Mouse (Mus musculus) ES-E14 (cell line): ENCODE results near the gene Alkbh7. TPM values are rescaled to one million over a fixed set of nuclear protein-coding genes. Genes with fewer than 3 reads are reported as not detected.

Experiments
- DNase-seq: peaks from one replicate; pipeline ENCODE4 v3.0.0-alpha.2; 2013; ENCODE audit warnings: low read depth, low spot score
- H3K27ac ChIP-seq: 2 replicates; pipeline ENCODE4 v1.5.1; 2012; ENCODE audit warnings: low read depth, mild to moderate bottlenecking, low read length, moderate library complexity, mixed read lengths; ENCODE audit not compliant: poor library complexity, insufficient read depth, severe bottlenecking
- H3K36me3 ChIP-seq: 2 replicates; pipeline ENCODE4 v1.6.1; 2012; ENCODE audit warnings: mild to moderate bottlenecking, low read length, moderate library complexity, mixed read lengths; ENCODE audit not compliant: control insufficient read depth, poor library complexity, insufficient read depth, severe bottlenecking
- H3K4me1 ChIP-seq, 2 experiments: fragments of 150-350 bp in 1 of 2; sonication (generic) in 1 of 2; 2 replicates each; pipeline ENCODE4 v1.6.1; 2012; ENCODE audit warnings: low read length in 2 of 2, mild to moderate bottlenecking in 1 of 2, mixed read lengths in 1 of 2; ENCODE audit not compliant: control insufficient read depth in 2 of 2, insufficient read depth in 2 of 2, poor library complexity in 1 of 2
- H3K4me3 ChIP-seq, 2 experiments: fragments of 150-350 bp in 1 of 2; sonication (generic) in 1 of 2; 2 replicates each; pipeline ENCODE4 v1.5.1; 2012; ENCODE audit warnings: low read length in 2 of 2, low read depth in 1 of 2, mild to moderate bottlenecking in 1 of 2, mixed read lengths in 1 of 2; ENCODE audit not compliant: insufficient read depth in 1 of 2, poor library complexity in 1 of 2, severe bottlenecking in 1 of 2
- H3K9ac ChIP-seq: 2 replicates; pipeline ENCODE4 v1.6.1; 2012; ENCODE audit warnings: low read depth, mild to moderate bottlenecking, low read length, mixed read lengths; ENCODE audit not compliant: poor library complexity, insufficient read depth, severe bottlenecking
- H3K9me3 ChIP-seq: fragments of 150-350 bp; sonication (generic); 2 replicates; pipeline ENCODE4 v1.6.1; 2012; ENCODE audit warnings: low read depth, mild to moderate bottlenecking, low read length; ENCODE audit not compliant: control insufficient read depth, insufficient read depth
- CHD2 ChIP-seq: IDR thresholded peaks from 2 replicates; pipeline ENCODE4 v1.6.1; 2014; ENCODE audit warnings: mild to moderate bottlenecking, low read depth, low read length, inconsistent platforms
- HCFC1 ChIP-seq: IDR thresholded peaks from 2 replicates; pipeline ENCODE4 v1.6.1; 2012; ENCODE audit warnings: low read length, inconsistent platforms, borderline replicate concordance; ENCODE audit not compliant: insufficient read depth
- MAFK ChIP-seq: IDR thresholded peaks from 2 replicates; pipeline ENCODE4 v1.6.1; 2014; ENCODE audit warnings: mild to moderate bottlenecking, low read depth, low read length, inconsistent platforms; ENCODE audit not compliant: insufficient read depth
- ZC3H11A ChIP-seq: IDR thresholded peaks from 2 replicates; pipeline ENCODE4 v1.6.1; 2012; ENCODE audit warnings: low read depth, mild to moderate bottlenecking, inconsistent platforms, low read length, borderline replicate concordance
- ZNF384 ChIP-seq: IDR thresholded peaks from 2 replicates; pipeline ENCODE4 v1.6.1; 2012; ENCODE audit warnings: low read depth, low read length, inconsistent platforms
- in situ Hi-C, 2 experiments: fragments of 600-800 bp; cut with MboI; formaldehyde crosslinking; loops; one replicate each; pipeline ENCODE4 v1.15.1; 2025; ENCODE audit warnings: low sequenced_read_pairs in 2 of 2, inconsistent platforms in 1 of 2; ENCODE audit not compliant: unreplicated experiment in 2 of 2
- total RNA-seq: library from RNA; depleted of rRNA; stranded (reverse); fragments of 300-350 nt; gene quantifications from 2 replicates; pipeline ENCODE4 v1.2.3, GENCODE M21; 2012; rRNA removed

The Alkbh7 gene
- 37.1 and 39.5 TPM in 2 replicates for total RNA-seq

- Histone ChIP-seq H3K9me3 (no peaks in the 10 kb centered on the region), H3K4me1 (peaks cover 0 to 10% of the 10 kb centered on the region in 2 experiments; a peak in 1 of 4 replicates), H3K27ac (no peak within 1 kb of the TSS; the same call in 1 of the 2 replicates), H3K4me3 (peak within 1 kb of the TSS; percentile 86 to 95), H3K9ac (peak within 1 kb of the TSS; percentile 81), H3K36me3 (peaks cover 51% of the 10 kb centered on the region)
- no peak for TF ChIP-seq MAFK
- TF ChIP-seq CHD2: peak; percentile 83
- TF ChIP-seq ZC3H11A: peak; percentile 70; the same call in 1 of the 2 replicates
- TF ChIP-seq HCFC1: peak; percentile 49; the same call in 1 of the 2 replicates
- TF ChIP-seq ZNF384: no peak
- in situ Hi-C loops: no loop called here
- peak; percentile 99 for DNase-seq
Measured at GRCm38 (mm10) chr17:56997029-56997667, at the start of gene Alkbh7. TSS of gene Alkbh7 (plus strand) at chr17:56997339.

- in situ Hi-C loops: no loop called here
- DNase-seq: peak; percentile 52
- TF ChIP-seq MAFK: no peak
- no peak for TF ChIP-seq CHD2
- TF ChIP-seq HCFC1: no peak
- peak; percentile 24; the same call in 1 of the 2 replicates for TF ChIP-seq ZC3H11A
- peak; percentile 84 for TF ChIP-seq ZNF384
- Histone ChIP-seq H3K27ac (no peak overlapping the region), H3K4me3 (no peak overlapping the region), H3K36me3 (no peaks in the 10 kb centered on the region), H3K9ac (no peak overlapping the region), H3K4me1 (peaks cover 0 to 8% of the 10 kb centered on the region in 2 experiments; a peak in 2 of 4 replicates), H3K9me3 (no peaks in the 10 kb centered on the region)
Measured at GRCm38 (mm10) chr17:56950915-56951314, 46.2 kb upstream of the Alkbh7 start.

- Histone ChIP-seq H3K9ac (no peak overlapping the region), H3K36me3 (no peaks in the 10 kb centered on the region), H3K9me3 (no peaks in the 10 kb centered on the region), H3K4me1 (peaks cover 0 to 8% of the 10 kb centered on the region in 2 experiments; a peak in 2 of 4 replicates), H3K27ac (no peak overlapping the region), H3K4me3 (no peak overlapping the region)
- no peak for DNase-seq
- TF ChIP-seq CHD2 (no peak), MAFK (no peak), ZNF384 (no peak), HCFC1 (no peak), ZC3H11A (no peak)
- in situ Hi-C loops: no loop called here
Measured at GRCm38 (mm10) chr17:56952639-56953038, 44.5 kb upstream of the Alkbh7 start.

GRCm38 (mm10) chr17:56954871-56955270 lies 42.3 kb upstream of the Alkbh7 start:
- Histone ChIP-seq H3K36me3 (no peaks in the 10 kb centered on the region), H3K27ac (no peak overlapping the region), H3K4me1 (peaks cover 2 to 16% of the 10 kb centered on the region in 2 experiments; a peak in 3 of 4 replicates), H3K9me3 (no peaks in the 10 kb centered on the region), H3K9ac (no peak overlapping the region), H3K4me3 (no peak overlapping the region)
- in situ Hi-C loops: no loop called here
- DNase-seq: no peak
- TF ChIP-seq MAFK (no peak), ZNF384 (no peak), HCFC1 (no peak), CHD2 (no peak), ZC3H11A (no peak)
